In genomic region chr6:50658466-50658865, GRCm38 (mm10) we compare ENCODE assay signal across 34 mouse cellular contexts. TPM values are rescaled to one million over a fixed set of nuclear protein-coding genes. Genes with fewer than 3 reads are reported as not detected.
DNase-seq lines count a peak whose midpoint lies in the region; ATAC-seq and TF ChIP-seq lines count a peak whose summit lies in the region.
"Had no signal": no experiment of that assay in that cellular context is flagged by ENCODE, and none has a peak within 500 bp of the region (broad histone marks: within the 10 kb centered on the region; RNA-seq: fewer than 3 reads in every experiment).

No protein-coding gene starts in this region.

- peaks cover 8% of the 10 kb centered on the region; the same call in 1 of the 2 replicates for H3K4me1 ChIP-seq in lung, embryonic 14.5 days (ENCODE audit: insufficient read depth)
- H3K4me1 ChIP-seq in embryonic facial prominence, embryonic 14.5 days (ENCODE audit: control insufficient read depth, insufficient read depth, low read length), result peaks cover 17% of the 10 kb centered on the region
- H3K4me1 ChIP-seq in limb, embryonic 14.5 days (ENCODE audit: control insufficient read depth, insufficient read depth, low read length), result peaks cover 52% of the 10 kb centered on the region
- H3K4me1 ChIP-seq: heart, embryonic 12.5 days; midbrain, embryonic 13.5 days had no signal

- WGBS in lung, embryonic 14.5 days, result 32% methylated on average over 3 of the region's 3 CpGs
- WGBS in embryonic facial prominence, embryonic 14.5 days, result 22% methylated on average over 3 of the region's 3 CpGs
- WGBS in limb, embryonic 14.5 days, result 13% methylated on average over 3 of the region's 3 CpGs

- DNase-seq in lung, embryonic 14.5 days, result peak; percentile 54
- no peak for DNase-seq in lung, postnatal 14 days
- peak; percentile 39 for DNase-seq in NIH3T3 (ENCODE audit: low read depth)
- peak; percentile 73 for DNase-seq in embryonic facial prominence, embryonic 14.5 days (ENCODE audit: low spot score)
- peak; percentile 72 for DNase-seq in limb, embryonic 14.5 days (ENCODE audit: low spot score)
- no peak for DNase-seq in neural tube, embryonic 10.5 days (ENCODE audit: extremely low spot score, low spot score)
- no peak for DNase-seq in B cell, adult 2 months
- DNase-seq: adrenal gland, adult 8-10 months; gastrocnemius, postnatal 36 days; heart, adult 2 months; kidney, adult 11 months; kidney, postnatal 36 days; retina, postnatal 1 day; right cerebral cortex, postnatal 14 days; thymus, adult 18-20 months; thymus, postnatal 25 days had no signal

- ATAC-seq in lung, embryonic 14.5 days (ENCODE audit: insufficient read depth), result no peak
- no peak for ATAC-seq in embryonic facial prominence, embryonic 14.5 days (ENCODE audit: low read depth)
- peak; percentile 24; the same call in 1 of the 2 replicates for ATAC-seq in limb, embryonic 14.5 days (ENCODE audit: low FRiP score, low read depth)
- ATAC-seq: inflammation-experienced regulatory T-cells, adult 6 months; midbrain, embryonic 13.5 days had no signal

- no peaks in the 10 kb centered on the region for H3K9me3 ChIP-seq in lung, embryonic 14.5 days (ENCODE audit: low read depth, low read length)
- no peaks in the 10 kb centered on the region for H3K9me3 ChIP-seq in embryonic facial prominence, embryonic 14.5 days (ENCODE audit: control insufficient read depth, low read length)
- H3K9me3 ChIP-seq in limb, embryonic 14.5 days (ENCODE audit: control insufficient read depth, low read length), result no peaks in the 10 kb centered on the region
- H3K9me3 ChIP-seq: forebrain, embryonic 12.5 days; heart, embryonic 12.5 days; hindbrain, embryonic 15.5 days; midbrain, embryonic 13.5 days; neural tube, embryonic 15.5 days had no signal

- no peaks in the 10 kb centered on the region for H3K27me3 ChIP-seq in lung, embryonic 14.5 days (ENCODE audit: insufficient read depth, low read length)
- no peaks in the 10 kb centered on the region for H3K27me3 ChIP-seq in embryonic facial prominence, embryonic 14.5 days (replicated peaks; ENCODE audit: control insufficient read depth, insufficient read depth, low read length)
- H3K27me3 ChIP-seq in limb, embryonic 14.5 days (ENCODE audit: control insufficient read depth, insufficient read depth, low read length), result peaks cover 10% of the 10 kb centered on the region; the same call in 1 of the 2 replicates
- H3K27me3 ChIP-seq: CH12.LX; heart, embryonic 12.5 days; hindbrain, embryonic 15.5 days; midbrain, embryonic 13.5 days; neural tube, embryonic 15.5 days had no signal

- no peak for TF ChIP-seq CTCF in lung, embryonic 14.5 days (IDR thresholded peaks at IDR 0.05; ENCODE audit: low read depth)

- no peak overlapping the region for H3K4me2 ChIP-seq in lung, embryonic 14.5 days
- no peak overlapping the region for H3K4me2 ChIP-seq in embryonic facial prominence, embryonic 14.5 days (ENCODE audit: low read depth, low read length)
- no peak overlapping the region for H3K4me2 ChIP-seq in limb, embryonic 14.5 days (replicated peaks; ENCODE audit: low read depth, low read length, severe bottlenecking)
- H3K4me2 ChIP-seq: forebrain, embryonic 12.5 days; heart, embryonic 12.5 days; hindbrain, embryonic 15.5 days; liver, embryonic 11.5 days; midbrain, embryonic 13.5 days; neural tube, embryonic 15.5 days had no signal

- H3K4me3 ChIP-seq in lung, embryonic 14.5 days (ENCODE audit: low read depth, low read length), result no peak overlapping the region
- no peak overlapping the region for H3K4me3 ChIP-seq in embryonic facial prominence, embryonic 14.5 days (ENCODE audit: low read depth, low read length)
- no peak overlapping the region for H3K4me3 ChIP-seq in limb, embryonic 14.5 days (replicated peaks; ENCODE audit: low read length)
- H3K4me3 ChIP-seq: erythroblast, embryonic 14.5 days; forebrain, embryonic 12.5 days; heart, adult 2 months; heart, embryonic 12.5 days; hindbrain, embryonic 15.5 days; layer of hippocampus, adult 2 months; left cerebral cortex, adult 2 months; midbrain, embryonic 13.5 days; neural tube, embryonic 15.5 days had no signal

- H3K36me3 ChIP-seq in lung, embryonic 14.5 days (ENCODE audit: insufficient read depth), result no peaks in the 10 kb centered on the region
- H3K36me3 ChIP-seq in embryonic facial prominence, embryonic 14.5 days (ENCODE audit: control insufficient read depth, insufficient read depth, low read length), result no peaks in the 10 kb centered on the region
- no peaks in the 10 kb centered on the region for H3K36me3 ChIP-seq in limb, embryonic 14.5 days (ENCODE audit: control insufficient read depth, insufficient read depth, low read length)
- H3K36me3 ChIP-seq: forebrain, embryonic 12.5 days; heart, embryonic 12.5 days; hindbrain, embryonic 15.5 days; midbrain, embryonic 13.5 days; neural tube, embryonic 15.5 days had no signal

- no peak for TF ChIP-seq POLR2A in limb, embryonic 14.5 days (IDR thresholded peaks at IDR 0.05; ENCODE audit: borderline replicate concordance, extremely low read depth, insufficient read depth, insufficient read length)

- H3K9ac ChIP-seq in lung, embryonic 14.5 days, result no peak overlapping the region
- no peak overlapping the region for H3K9ac ChIP-seq in embryonic facial prominence, embryonic 14.5 days (ENCODE audit: low read depth, low read length)
- H3K9ac ChIP-seq in limb, embryonic 14.5 days (ENCODE audit: low read depth, low read length, severe bottlenecking), result no peak overlapping the region
- H3K9ac ChIP-seq: forebrain, embryonic 12.5 days; heart, embryonic 12.5 days; hindbrain, embryonic 15.5 days; midbrain, embryonic 13.5 days; neural tube, embryonic 15.5 days had no signal

- no peak overlapping the region for H3K27ac ChIP-seq in lung, embryonic 14.5 days (ENCODE audit: low read depth)
- H3K27ac ChIP-seq in embryonic facial prominence, embryonic 14.5 days (replicated peaks; ENCODE audit: low read depth, low read length), result peak overlapping the region; percentile 74; the same call in 1 of the 2 replicates
- no peak overlapping the region; the same call in 1 of the 2 replicates for H3K27ac ChIP-seq in limb, embryonic 14.5 days (replicated peaks; ENCODE audit: low read depth, low read length)
- H3K27ac ChIP-seq: forebrain, embryonic 12.5 days; heart, adult 2 months; hindbrain, embryonic 15.5 days; layer of hippocampus, adult 2 months; left cerebral cortex, adult 2 months; macrophage; midbrain, embryonic 13.5 days; neural tube, embryonic 15.5 days had no signal

RNA-seq across cellular contexts. Expression of gene Npvf, which starts 4.2 kb away (rescaled TPM):
- not detected in 2 replicates for polyA plus RNA-seq in lung, embryonic 14.5 days (2014; fragmentation: Nextera tagmentation; extraction: Ambion mirVana)
- polyA plus RNA-seq in embryonic facial prominence, embryonic 14.5 days (2014; fragmentation: Nextera tagmentation; extraction: Ambion mirVana), result 0.29 and 0.62 TPM in 2 replicates
- 0.15 and 0.39 TPM in 2 replicates for polyA plus RNA-seq in limb, embryonic 14.5 days (2012; rRNA removed)
- polyA plus RNA-seq in limb, embryonic 14.5 days (2014; fragmentation: Nextera tagmentation; extraction: Ambion mirVana), result not detected in 2 replicates
- polyA plus RNA-seq: C2C12; cortical plate, adult 2 months; erythroblast, embryonic 14.5 days; forebrain, embryonic 12.5 days; heart, adult 2 months; heart, embryonic 12.5 days; heart, postnatal 0 days; inflammation-experienced regulatory T-cells, adult 6 months; liver, embryonic 11.5 days; liver, embryonic 16.5 days; midbrain, embryonic 13.5 days; small intestine, adult 2 months; stomach, embryonic 14.5 days had no signal

Comparison
In these comparisons a context has a peak if more than half of its experiments do, and no peak if none do; other contexts are left out.
1. DNase-seq: peak in lung, embryonic 14.5 days (single experiment), NIH3T3 (single experiment), embryonic facial prominence, embryonic 14.5 days (single experiment) and limb, embryonic 14.5 days (single experiment); none in lung, postnatal 14 days (single experiment), neural tube, embryonic 10.5 days (single experiment) and B cell, adult 2 months (0 of 2).